Mouse (Mus musculus) ES-Bruce4 (cell line): ENCODE data around the gene Adcy9.

ENCODE experiments used
- CTCF ChIP-seq: IDR thresholded peaks from one replicate; pipeline ENCODE4 v1.8.1; 2011; ENCODE audit warnings: low read depth, low read length
- EP300 ChIP-seq: IDR thresholded peaks from 2 replicates; pipeline ENCODE4 v1.6.1; 2011; ENCODE audit warnings: low read depth, low read length; ENCODE audit not compliant: insufficient read depth
- POLR2A ChIP-seq: IDR thresholded peaks from one replicate; pipeline ENCODE4 v1.8.1; 2011; ENCODE audit warnings: low read length; ENCODE audit not compliant: insufficient read depth

GRCm38 (mm10) chr16:4257546-4257945, 162.8 kb downstream of the Adcy9 start:
- TF ChIP-seq CTCF (no peak), POLR2A (no peak), EP300 (no peak)
